Mouse (Mus musculus): ENCODE data around the gene Endov.

Endov gene

GRCm38 (mm10) chr11:119490861-119491689 lies at the start of gene Endov:
Gene Endov (plus strand): TSS chr11:119491347.
- peak; percentile 96 for DNase-seq (ENCODE audit: low spot score)

GRCm38 (mm10) chr11:119442199-119442598 lies 48.9 kb upstream of the Endov start:
- DNase-seq (ENCODE audit: low spot score) = no peak

DNA sequence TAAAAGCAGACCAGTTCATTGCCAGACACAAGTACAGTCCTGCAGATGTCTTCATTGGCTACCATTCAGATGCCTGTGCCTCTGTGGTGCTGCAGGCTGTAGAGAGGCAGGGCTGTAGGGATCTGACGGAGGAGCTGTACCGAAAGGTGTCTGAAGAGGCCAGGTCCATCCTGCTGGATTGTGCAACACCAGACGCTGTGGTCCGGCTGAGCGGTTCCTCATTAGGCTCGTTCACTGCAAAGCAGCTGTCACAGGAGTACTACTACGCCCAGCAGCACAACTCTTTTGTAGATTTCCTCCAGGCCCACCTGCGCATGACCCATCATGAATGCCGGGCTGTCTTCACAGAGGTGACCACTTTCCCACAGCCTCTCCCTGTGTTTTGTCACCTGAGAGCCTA lies 47.7 kb upstream of the Endov start:
- DNase-seq (ENCODE audit: low spot score) = no peak

GRCm38 (mm10) chr11:119456097-119456496 lies 35.0 kb upstream of the Endov start:
- DNase-seq (ENCODE audit: low spot score) = no peak

DNA sequence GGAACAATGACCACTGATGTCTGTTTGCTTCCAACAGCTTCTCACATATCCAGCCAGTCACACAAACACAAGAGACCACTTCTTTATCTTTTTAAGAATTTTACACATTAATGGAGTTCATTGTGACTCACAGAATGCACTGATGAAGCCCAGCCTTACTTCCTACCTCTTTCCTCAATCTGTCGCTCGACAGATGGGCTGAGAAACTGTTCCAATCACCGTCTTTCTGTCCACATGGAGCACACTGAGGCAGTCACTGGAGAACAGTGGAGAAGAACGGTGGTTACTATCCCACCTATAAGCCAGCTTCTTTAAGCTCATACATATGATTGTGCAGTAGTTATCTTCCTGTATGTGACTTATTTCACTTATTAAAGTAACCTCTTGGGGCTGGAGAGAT lies 13.3 kb upstream of the Endov start:
- DNase-seq (ENCODE audit: low spot score) = no peak

- DNase-seq (ENCODE audit: low spot score) = no peak
These were observed 542 bp downstream of the Endov start for GRCm38 (mm10) chr11:119491690-119492087.

DNA sequence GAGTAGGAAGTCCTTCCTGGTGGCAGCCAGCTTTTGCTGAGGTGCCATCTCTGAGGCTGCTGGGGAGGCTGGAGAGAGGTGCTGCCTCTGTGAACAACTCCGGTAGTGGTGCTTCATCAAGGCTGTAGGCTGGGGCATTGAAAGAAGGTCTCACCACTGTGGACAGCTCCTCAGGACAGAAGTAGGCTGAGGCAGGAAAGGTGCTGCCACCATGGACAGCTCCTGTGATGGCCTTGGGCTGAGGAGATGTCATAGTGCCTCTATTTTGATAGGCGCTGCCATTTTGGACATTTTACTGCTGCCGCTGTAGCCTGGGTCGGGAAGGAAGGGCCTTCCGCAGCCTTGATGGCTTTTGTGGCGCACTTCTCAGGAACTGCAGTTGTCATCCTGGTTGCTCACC lies 1.7 kb downstream of the Endov start:
- DNase-seq (ENCODE audit: low spot score) = no peak

- no peak for DNase-seq (ENCODE audit: low spot score)
These were observed 2.4 kb downstream of the Endov start for GRCm38 (mm10) chr11:119493516-119493915.

DNA sequence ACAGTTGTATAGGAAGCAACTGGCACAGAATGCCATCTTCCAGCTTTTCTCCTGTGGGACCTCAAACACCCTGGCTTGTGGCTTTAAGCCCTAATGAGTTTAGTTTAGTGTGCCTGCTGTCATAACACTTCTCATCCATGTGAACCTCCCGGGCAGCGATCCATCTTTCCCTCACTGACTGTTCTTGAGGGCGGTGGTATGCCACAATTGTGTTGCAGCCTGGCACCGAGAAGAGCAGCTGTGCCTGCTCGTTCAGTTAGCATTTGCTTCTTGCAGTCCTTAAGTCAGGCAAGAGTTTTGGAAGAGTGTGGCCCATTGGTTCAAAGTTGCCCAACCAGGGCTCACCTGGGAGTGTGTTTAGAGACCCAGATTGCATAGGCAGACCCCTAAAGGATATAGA lies 5.0 kb downstream of the Endov start:
- no peak for DNase-seq (ENCODE audit: low spot score)

GRCm38 (mm10) chr11:119497451-119497850 lies 6.3 kb downstream of the Endov start:
- no peak for DNase-seq (ENCODE audit: low spot score)

DNA sequence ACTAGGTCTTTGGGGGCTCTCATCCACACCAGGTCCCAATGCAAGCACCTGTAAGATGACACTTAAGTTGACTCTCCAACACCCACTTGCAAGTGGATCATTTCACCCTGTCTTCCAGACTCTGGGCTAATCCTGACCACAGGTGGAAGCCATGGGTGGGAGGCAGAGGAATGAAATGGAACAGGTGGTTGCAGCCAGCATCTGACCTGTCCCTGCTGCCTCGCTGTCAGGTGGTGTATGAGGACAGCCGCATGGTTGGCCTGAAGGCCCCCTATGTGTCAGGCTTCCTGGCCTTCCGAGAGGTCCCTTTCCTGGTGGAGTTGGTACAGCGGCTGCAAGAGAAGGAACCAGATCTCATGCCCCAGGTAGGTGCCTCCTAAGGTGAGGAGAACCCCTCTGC lies 8.2 kb downstream of the Endov start:
- DNase-seq (ENCODE audit: low spot score) = no peak

DNA sequence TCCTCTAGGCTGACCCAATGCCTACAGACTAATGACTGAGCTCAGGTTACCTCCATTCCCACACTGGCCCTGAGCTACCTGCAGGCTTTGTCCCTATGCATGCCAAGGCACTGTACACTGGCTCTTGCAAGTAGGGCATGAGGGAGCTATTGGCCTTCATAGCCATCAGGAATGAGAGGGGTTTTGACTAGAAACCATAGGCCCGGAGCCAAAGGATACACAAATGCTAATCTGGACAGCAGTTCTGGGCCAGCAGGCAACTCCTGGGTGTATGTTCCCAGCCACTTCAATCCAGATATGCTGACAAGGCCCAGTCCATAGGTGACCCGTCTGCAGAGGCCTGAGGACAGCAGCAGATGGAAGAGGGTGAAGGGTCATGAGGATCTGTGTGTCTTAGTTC lies 8.9 kb downstream of the Endov start:
- no peak for DNase-seq (ENCODE audit: low spot score)

DNA sequence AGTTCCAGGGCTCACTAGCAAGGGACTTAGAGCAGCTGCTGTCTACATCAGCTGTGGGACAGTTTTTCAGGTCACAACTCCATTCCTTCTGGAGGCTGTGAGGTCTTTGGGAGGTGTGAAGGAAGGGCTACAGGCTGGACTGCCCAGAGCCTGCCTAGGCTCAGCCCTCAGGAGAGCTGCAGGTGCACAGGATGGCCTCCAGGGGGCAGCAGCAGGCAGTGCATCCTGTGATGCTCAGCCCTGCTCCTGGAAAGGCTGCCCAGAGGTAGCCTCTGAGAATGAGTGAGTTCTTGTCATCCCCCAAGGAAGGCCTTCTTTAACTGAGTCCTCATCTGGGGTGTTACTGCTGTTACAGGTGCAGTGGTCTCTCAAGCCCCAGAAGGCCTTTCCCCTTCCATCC lies 12.5 kb downstream of the Endov start:
- peak; percentile 54 for DNase-seq (ENCODE audit: low spot score)

- no peak for DNase-seq (ENCODE audit: low spot score)
These were observed 15.2 kb downstream of the Endov start for GRCm38 (mm10) chr11:119506386-119506785.

DNA sequence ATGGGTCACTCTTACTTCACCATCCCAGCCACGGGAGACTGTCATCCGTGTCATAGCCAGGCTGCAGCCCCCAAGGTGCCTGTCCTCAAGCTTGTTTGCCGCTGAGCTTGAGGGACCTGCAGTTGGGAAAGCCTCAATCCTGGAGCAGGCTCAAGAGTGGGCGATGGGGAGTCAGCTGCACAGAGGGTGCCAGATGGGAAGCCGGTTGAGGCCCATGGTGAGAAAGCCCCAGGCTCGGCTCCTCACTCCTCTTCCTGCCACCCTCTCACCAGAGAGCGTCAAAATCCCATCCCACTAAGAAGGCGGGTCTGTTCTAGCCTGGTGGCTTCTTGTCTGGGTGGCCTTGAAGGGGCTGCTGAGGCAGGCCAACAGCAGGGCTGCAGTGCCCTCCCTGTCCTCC lies 16.6 kb downstream of the Endov start:
- DNase-seq (ENCODE audit: low spot score) = no peak

- no peak for DNase-seq (ENCODE audit: low spot score)
These were observed 18.1 kb downstream of the Endov start for GRCm38 (mm10) chr11:119509165-119509776.

DNA sequence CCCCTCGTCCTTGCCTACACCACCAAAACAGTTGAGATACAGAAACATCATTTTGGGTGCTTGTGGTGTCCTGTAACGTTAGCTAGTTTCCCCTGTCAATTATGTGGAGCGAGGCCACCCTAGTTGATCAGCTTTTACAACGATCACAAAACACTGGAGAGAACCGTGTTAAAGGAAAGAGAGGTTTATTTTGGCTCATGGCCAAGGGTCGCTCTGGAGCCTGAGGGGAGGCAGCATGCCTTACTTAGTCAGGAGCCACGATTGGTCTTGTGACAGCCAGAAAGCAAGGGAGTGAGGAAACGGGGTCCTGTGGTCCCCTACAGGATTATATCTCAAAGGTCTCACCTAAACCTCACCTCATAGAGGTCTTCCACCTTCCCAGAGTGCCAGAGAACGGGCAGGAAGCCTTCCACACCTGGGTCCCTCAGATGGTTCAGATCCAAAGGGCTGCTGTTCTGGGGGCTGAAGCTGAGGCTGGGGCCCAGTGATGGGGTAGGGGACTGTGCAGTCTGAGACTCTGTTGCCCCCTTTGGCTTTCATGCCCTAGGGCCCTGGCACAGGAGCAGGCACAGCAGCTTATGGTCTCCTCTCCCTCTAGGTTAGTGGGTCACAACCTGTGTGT lies 22.0 kb downstream of the Endov start:
- no peak for DNase-seq (ENCODE audit: low spot score)

DNA sequence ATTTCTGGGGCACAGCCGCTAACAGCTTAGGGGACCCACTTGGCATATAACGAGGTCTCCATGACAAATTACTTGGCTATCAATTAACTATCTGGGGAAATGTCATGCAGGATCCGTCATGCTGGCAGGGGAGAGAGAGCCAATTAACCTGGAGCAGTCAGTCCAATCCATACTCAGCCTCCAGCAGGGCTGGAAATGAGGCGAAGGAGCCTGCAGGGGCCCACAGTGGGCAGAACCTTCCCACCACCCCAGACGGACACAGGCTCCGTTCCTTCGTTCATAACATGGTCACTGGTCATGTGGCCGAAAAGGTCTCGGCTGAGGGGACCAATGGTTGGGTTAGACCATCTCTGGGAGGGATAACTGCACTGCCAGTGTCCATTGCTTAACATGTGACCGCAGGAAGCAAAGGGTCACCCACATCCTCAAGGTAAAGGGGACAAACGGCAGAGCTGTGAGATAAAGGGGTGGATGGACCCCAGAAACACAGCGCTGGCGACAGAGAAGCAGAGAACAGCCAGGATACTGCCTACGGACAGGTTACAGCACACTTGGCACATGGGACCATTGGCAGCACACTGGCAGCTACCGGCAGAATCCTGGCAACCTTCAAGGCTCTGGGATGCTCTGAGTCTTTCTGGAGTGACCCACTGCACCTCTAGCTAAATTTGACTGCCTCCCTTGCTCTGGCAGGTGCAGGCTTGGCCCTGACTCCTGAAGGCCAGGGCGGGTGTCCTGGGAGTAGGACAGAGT lies 23.1 kb downstream of the Endov start:
- DNase-seq (ENCODE audit: low spot score) = no peak

DNA sequence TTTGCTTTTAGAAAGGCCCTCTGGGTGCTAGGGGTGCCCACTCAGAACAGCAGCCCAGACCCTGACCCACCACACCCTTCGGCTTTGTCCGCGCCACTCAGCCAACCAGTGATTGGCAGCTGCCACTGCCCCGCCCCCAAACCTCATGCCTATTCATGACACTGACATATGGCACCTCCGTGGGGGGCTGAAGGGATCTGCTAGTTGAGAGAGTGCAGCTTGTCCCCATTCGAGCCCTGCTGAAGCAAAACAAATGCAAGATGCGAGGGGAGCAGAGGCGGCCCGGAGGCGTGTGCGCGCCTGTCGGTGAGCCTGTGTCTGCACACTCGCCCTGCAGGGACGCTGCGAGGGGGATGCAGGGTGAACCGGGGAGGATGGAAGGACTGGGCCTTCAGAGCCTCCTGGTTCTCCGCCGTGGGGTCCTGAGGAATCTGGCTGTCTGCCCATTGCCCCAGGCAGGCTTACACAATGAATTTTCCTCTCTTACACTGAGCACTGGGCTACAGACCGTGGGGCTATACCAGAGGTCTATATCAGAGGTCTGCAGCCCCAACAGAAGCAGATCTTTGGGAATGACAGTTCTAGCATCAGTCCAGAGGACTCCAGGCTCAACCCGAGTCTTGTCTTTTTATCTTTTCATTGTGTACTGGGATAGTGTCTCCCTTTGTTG lies 24.0 kb downstream of the Endov start:
- no peak for DNase-seq (ENCODE audit: low spot score)

GRCm38 (mm10) chr11:119515823-119516676 lies 24.9 kb downstream of the Endov start:
- no peak for DNase-seq (ENCODE audit: low spot score)
